Mouse (Mus musculus): ENCODE results near the gene Zbtb38.
"Not testable (repeated sequence)": the region's sequence is repeated elsewhere in the genome, so short reads cannot be mapped to it uniquely, and the experiment has no call there.

- TF ChIP-seq CTCF, EP300 (IDR thresholded peaks at IDR 0.05; ENCODE audit: low read depth): not testable (repeated sequence)
Measured at GRCm38 (mm10) chr9:96677711-96678110, 74.9 kb downstream of the Zbtb38 start.
